Mouse (Mus musculus) ES-E14 (cell line): ENCODE data around the gene Npepps. TPM values are rescaled to one million over a fixed set of nuclear protein-coding genes. Genes with fewer than 3 reads are reported as not detected.
"Not testable (repeated sequence)": the region's sequence is repeated elsewhere in the genome, so short reads cannot be mapped to it uniquely, and the experiment has no call there.

Experiments used
- DNase-seq: peaks from one replicate; pipeline ENCODE4 v3.0.0-alpha.2; 2013; ENCODE audit warnings: low read depth, low spot score
- H3K27ac ChIP-seq: 2 replicates; pipeline ENCODE4 v1.5.1; 2012; ENCODE audit warnings: low read depth, mild to moderate bottlenecking, low read length, moderate library complexity, mixed read lengths; ENCODE audit not compliant: poor library complexity, insufficient read depth, severe bottlenecking
- H3K36me3 ChIP-seq: 2 replicates; pipeline ENCODE4 v1.6.1; 2012; ENCODE audit warnings: mild to moderate bottlenecking, low read length, moderate library complexity, mixed read lengths; ENCODE audit not compliant: control insufficient read depth, poor library complexity, insufficient read depth, severe bottlenecking
- H3K4me1 ChIP-seq, 2 experiments: fragments of 150-350 bp in 1 of 2; sonication (generic) in 1 of 2; 2 replicates each; pipeline ENCODE4 v1.6.1; 2012; ENCODE audit warnings: low read length in 2 of 2, mild to moderate bottlenecking in 1 of 2, mixed read lengths in 1 of 2; ENCODE audit not compliant: control insufficient read depth in 2 of 2, insufficient read depth in 2 of 2, poor library complexity in 1 of 2
- H3K4me3 ChIP-seq, 2 experiments: fragments of 150-350 bp in 1 of 2; sonication (generic) in 1 of 2; 2 replicates each; pipeline ENCODE4 v1.5.1; 2012; ENCODE audit warnings: low read length in 2 of 2, low read depth in 1 of 2, mild to moderate bottlenecking in 1 of 2, mixed read lengths in 1 of 2; ENCODE audit not compliant: insufficient read depth in 1 of 2, poor library complexity in 1 of 2, severe bottlenecking in 1 of 2
- H3K9ac ChIP-seq: 2 replicates; pipeline ENCODE4 v1.6.1; 2012; ENCODE audit warnings: low read depth, mild to moderate bottlenecking, low read length, mixed read lengths; ENCODE audit not compliant: poor library complexity, insufficient read depth, severe bottlenecking
- H3K9me3 ChIP-seq: fragments of 150-350 bp; sonication (generic); 2 replicates; pipeline ENCODE4 v1.6.1; 2012; ENCODE audit warnings: low read depth, mild to moderate bottlenecking, low read length; ENCODE audit not compliant: control insufficient read depth, insufficient read depth
- CHD2 ChIP-seq: IDR thresholded peaks from 2 replicates; pipeline ENCODE4 v1.6.1; 2014; ENCODE audit warnings: mild to moderate bottlenecking, low read depth, low read length, inconsistent platforms
- HCFC1 ChIP-seq: IDR thresholded peaks from 2 replicates; pipeline ENCODE4 v1.6.1; 2012; ENCODE audit warnings: low read length, inconsistent platforms, borderline replicate concordance; ENCODE audit not compliant: insufficient read depth
- MAFK ChIP-seq: IDR thresholded peaks from 2 replicates; pipeline ENCODE4 v1.6.1; 2014; ENCODE audit warnings: mild to moderate bottlenecking, low read depth, low read length, inconsistent platforms; ENCODE audit not compliant: insufficient read depth
- ZC3H11A ChIP-seq: IDR thresholded peaks from 2 replicates; pipeline ENCODE4 v1.6.1; 2012; ENCODE audit warnings: low read depth, mild to moderate bottlenecking, inconsistent platforms, low read length, borderline replicate concordance
- ZNF384 ChIP-seq: IDR thresholded peaks from 2 replicates; pipeline ENCODE4 v1.6.1; 2012; ENCODE audit warnings: low read depth, low read length, inconsistent platforms
- in situ Hi-C, 2 experiments: fragments of 600-800 bp; cut with MboI; formaldehyde crosslinking; loops; one replicate each; pipeline ENCODE4 v1.15.1; 2025; ENCODE audit warnings: low sequenced_read_pairs in 2 of 2, inconsistent platforms in 1 of 2; ENCODE audit not compliant: unreplicated experiment in 2 of 2
- total RNA-seq: library from RNA; depleted of rRNA; stranded (reverse); fragments of 300-350 nt; gene quantifications from 2 replicates; pipeline ENCODE4 v1.2.3, GENCODE M21; 2012

Npepps gene
- total RNA-seq, 1 experiment = 86.1 TPM

- Histone ChIP-seq H3K27ac (no peak overlapping the region; the same call in 1 of the 2 replicates), H3K36me3 (no peaks in the 10 kb centered on the region), H3K4me1 (peaks cover 4 to 12% of the 10 kb centered on the region in 2 experiments; a peak in 2 of 4 replicates), H3K4me3 (no peak overlapping the region), H3K9ac (0 out of 2 replicates have a peak overlapping the region, but pooled peaks have one; percentile 41), H3K9me3 (no peaks in the 10 kb centered on the region)
- in situ Hi-C loops = no loop called here
- DNase-seq = no peak
- TF ChIP-seq ZNF384 (no peak), CHD2 (no peak), HCFC1 (no peak), ZC3H11A (no peak), MAFK (no peak)
Observed at GRCm38 (mm10) chr11:97191915-97192620, 88.4 kb downstream of the Npepps start.

- Histone ChIP-seq H3K9ac (peak overlapping the region; percentile 7; the same call in 1 of the 2 replicates), H3K4me3 (no peak overlapping the region), H3K4me1 (peaks cover 9 to 10% of the 10 kb centered on the region in 2 experiments; a peak in 2 of 4 replicates), H3K36me3 (peaks cover 2% of the 10 kb centered on the region), H3K9me3 (no peaks in the 10 kb centered on the region), H3K27ac (no peak overlapping the region)
- TF ChIP-seq MAFK = no peak
- no peak for TF ChIP-seq CHD2
- no peak for TF ChIP-seq HCFC1
- TF ChIP-seq ZNF384 = no peak
- no peak for TF ChIP-seq ZC3H11A
- in situ Hi-C loops = no loop called here
- DNase-seq = no peak
Observed at GRCm38 (mm10) chr11:97190992-97191391, 89.4 kb downstream of the Npepps start.

GRCm38 (mm10) chr11:97189645-97190044 is 90.8 kb downstream of the Npepps start:
- H3K36me3 ChIP-seq, H3K4me1 ChIP-seq, H3K4me3 ChIP-seq, in situ Hi-C loops, H3K9me3 ChIP-seq, DNase-seq: not testable (repeated sequence)
- peak overlapping the region; percentile 54; the same call in 1 of the 2 replicates for H3K9ac ChIP-seq
- H3K27ac ChIP-seq = peak overlapping the region; percentile 98; the same call in 1 of the 2 replicates

- no peak for TF ChIP-seq HCFC1
- H3K9me3 ChIP-seq = no peaks in the 10 kb centered on the region
- peaks cover 9 to 10% of the 10 kb centered on the region in 2 experiments; a peak in 3 of 4 replicates for H3K4me1 ChIP-seq
- peaks cover 11% of the 10 kb centered on the region for H3K36me3 ChIP-seq
- DNase-seq = no peak
- H3K4me3 ChIP-seq = peak overlapping the region; percentile 76 to 94
- in situ Hi-C loops = no loop called here
- H3K9ac ChIP-seq = peak overlapping the region; percentile 94; the same call in 1 of the 2 replicates
- peak overlapping the region; percentile 98; the same call in 1 of the 2 replicates for H3K27ac ChIP-seq
Observed at GRCm38 (mm10) chr11:97189231-97189630, 91.2 kb downstream of the Npepps start.

GRCm38 (mm10) chr11:97188643-97188955 is 91.8 kb downstream of the Npepps start:
- H3K9ac ChIP-seq = peak overlapping the region; percentile 94
- no peak for DNase-seq
- H3K9me3 ChIP-seq = no peaks in the 10 kb centered on the region
- in situ Hi-C loops = no loop called here
- H3K36me3 ChIP-seq = peaks cover 13% of the 10 kb centered on the region
- TF ChIP-seq CHD2 = no peak
- TF ChIP-seq ZNF384 = no peak
- TF ChIP-seq HCFC1 = no peak
- no peak for TF ChIP-seq ZC3H11A
- no peak for TF ChIP-seq MAFK
- H3K4me1 ChIP-seq = peaks cover 9 to 10% of the 10 kb centered on the region in 2 experiments; a peak in 3 of 4 replicates
- H3K27ac ChIP-seq = peak overlapping the region; percentile 98
- peak overlapping the region; percentile 76 to 94 for H3K4me3 ChIP-seq
